Mouse (Mus musculus) liver, postnatal 0 days (tissue): ENCODE results near the gene Csnk2a2.

Experiments
- CTCF ChIP-seq: sonication (generic); IDR thresholded peaks from 2 replicates; pipeline ENCODE4 v1.5.1; 2016; ENCODE audit warnings: antibody characterized with exemption, low read depth
- EP300 ChIP-seq: IDR thresholded peaks from 2 replicates; pipeline ENCODE4 v1.6.1; 2016; ENCODE audit warnings: antibody characterized with exemption, low read depth, mild to moderate bottlenecking

DNA sequence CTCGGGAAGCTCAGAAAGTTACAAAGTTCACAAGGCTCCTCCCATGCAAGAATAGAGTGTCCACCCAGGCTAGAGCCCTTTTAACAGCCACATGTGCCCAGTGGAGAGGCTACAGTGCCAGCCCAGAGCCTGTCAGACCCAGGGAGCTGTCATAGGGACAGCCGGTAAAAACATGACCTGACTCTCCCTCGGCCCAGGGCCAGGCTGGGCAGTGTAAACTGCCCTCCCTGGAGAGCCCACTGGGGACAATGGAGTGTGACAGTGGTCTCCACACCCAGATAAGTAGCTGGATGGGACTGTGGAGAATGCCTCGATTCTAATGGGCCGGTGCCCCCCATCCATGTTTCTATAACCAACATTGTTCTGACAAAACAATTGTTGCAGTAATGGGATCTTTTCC lies 80.3 kb downstream of the Csnk2a2 start:
- TF ChIP-seq CTCF (no peak), EP300 (no peak)
